Mouse (Mus musculus) hindbrain, embryonic 13.5 days (tissue): Measurements from ENCODE around the gene Bbs4. TPM values are rescaled to one million over a fixed set of nuclear protein-coding genes. Genes with fewer than 3 reads are reported as not detected.

Experiments used
- ATAC-seq: fragments of 200-750 bp; cut with Nextera tagmentation; 2 replicates; pipeline ENCODE4 v1.8.0; 2017; ENCODE audit warnings: moderate TSS enrichment; ENCODE audit not compliant: low FRiP score
- H3K27ac ChIP-seq: fragments of 300-500 bp; sonication (generic); 2 replicates; pipeline ENCODE4 v1.5.1; 2015; ENCODE audit warnings: inconsistent platforms, mild to moderate bottlenecking, moderate library complexity
- H3K27me3 ChIP-seq: fragments of 300-500 bp; sonication (generic); 2 replicates; pipeline ENCODE4 v1.6.1; 2015; ENCODE audit warnings: mild to moderate bottlenecking, inconsistent platforms
- H3K36me3 ChIP-seq: fragments of 300-500 bp; sonication (generic); 2 replicates; pipeline ENCODE4 v1.6.1; 2015; ENCODE audit warnings: mild to moderate bottlenecking, inconsistent platforms
- H3K4me1 ChIP-seq: fragments of 300-500 bp; sonication (generic); replicated peaks from 2 replicates; pipeline ENCODE4 v1.6.1; 2015; ENCODE audit warnings: inconsistent platforms
- H3K4me2 ChIP-seq: fragments of 300-500 bp; sonication (generic); 2 replicates; pipeline ENCODE4 v1.6.1; 2015; ENCODE audit warnings: inconsistent platforms, mild to moderate bottlenecking, moderate library complexity
- H3K4me3 ChIP-seq: fragments of 300-500 bp; sonication (generic); 2 replicates; pipeline ENCODE4 v1.5.1; 2015; ENCODE audit warnings: mild to moderate bottlenecking, inconsistent platforms
- H3K9ac ChIP-seq: fragments of 300-500 bp; sonication (generic); 2 replicates; pipeline ENCODE4 v1.6.1; 2015; ENCODE audit warnings: mild to moderate bottlenecking, inconsistent platforms
- H3K9me3 ChIP-seq: fragments of 300-500 bp; sonication (generic); 2 replicates; pipeline ENCODE4 v1.6.1; 2016; ENCODE audit warnings: inconsistent platforms
- polyA plus RNA-seq: library from polyadenylated mRNA; unstranded; fragments of >200 nt; fragmentation: Nextera tagmentation; extraction: Ambion mirVana; gene quantifications from 2 replicates; pipeline ENCODE4 v1.2.1, GENCODE M21; 2015

Gene Bbs4
- polyA plus RNA-seq, 1 experiment from 2014 or later, result 36.6 TPM

- no peaks in the 10 kb centered on the region for H3K9me3 ChIP-seq
- H3K27me3 ChIP-seq, result no peaks in the 10 kb centered on the region
- 0 out of 2 replicates have a peak, but pooled peaks cover 2% of the 10 kb centered on the region for H3K4me1 ChIP-seq
- no peak overlapping the region for H3K27ac ChIP-seq
- ATAC-seq, result no peak
- H3K9ac ChIP-seq, result no peak overlapping the region
- no peak overlapping the region for H3K4me3 ChIP-seq
- H3K4me2 ChIP-seq, result no peak overlapping the region
- H3K36me3 ChIP-seq, result no peaks in the 10 kb centered on the region
Observed at GRCm38 (mm10) chr9:59273199-59273598, 80.1 kb downstream of the Bbs4 start.

Other genes starting within 250 kb of the Bbs4 start
- 23.2 and 24.5 TPM in 2 replicates for gene Adpgk, start 62.0 kb downstream of the Bbs4 start, polyA plus RNA-seq
- gene Arih1, start 133.1 kb upstream of the Bbs4 start, polyA plus RNA-seq, result 15.6 and 17.1 TPM in 2 replicates
- 59.1 and 60.8 TPM in 2 replicates for gene Hexa, start 186.0 kb upstream of the Bbs4 start, polyA plus RNA-seq
- gene Tmem202, start 186.3 kb upstream of the Bbs4 start, polyA plus RNA-seq, result 0.71 and 0.96 TPM in 2 replicates
- gene Celf6, start 224.4 kb upstream of the Bbs4 start, polyA plus RNA-seq, result 35.4 and 39.3 TPM in 2 replicates